Mouse (Mus musculus): Measurements from ENCODE around the gene Pip4k2b. TPM values are rescaled to one million over a fixed set of nuclear protein-coding genes. Genes with fewer than 3 reads are reported as not detected.

Pip4k2b gene
- polyA plus RNA-seq, 1 experiment from 2014 or later: 2.3 TPM

DNA sequence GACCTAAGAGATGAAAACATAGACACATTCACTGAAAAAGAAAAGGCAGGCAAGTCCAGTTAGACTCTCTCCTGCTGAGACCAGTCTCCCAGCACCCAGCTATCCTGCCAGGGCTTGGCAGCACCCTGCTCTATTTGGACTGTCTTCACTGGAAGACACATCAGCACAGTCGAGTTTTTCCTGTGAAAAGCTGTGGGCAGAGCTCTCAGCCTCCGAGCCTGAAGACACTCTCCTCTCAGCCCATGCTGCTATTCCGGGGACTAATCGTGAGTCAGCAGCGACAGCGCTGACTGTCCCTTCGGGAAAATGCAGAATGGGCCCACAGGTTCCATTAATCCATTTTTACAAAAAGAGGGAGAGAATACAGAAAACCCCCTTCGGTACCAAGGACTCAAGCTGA lies 8.8 kb upstream of the Pip4k2b start:
- Histone ChIP-seq H3K36me3 (ENCODE audit: insufficient read depth) (peaks cover 85% of the 10 kb centered on the region), H3K4me2 (no peak overlapping the region), H3K4me1 (ENCODE audit: insufficient read depth) (no peaks in the 10 kb centered on the region), H3K27ac (ENCODE audit: low read depth) (no peak overlapping the region), H3K27me3 (ENCODE audit: insufficient read depth, low read length) (no peaks in the 10 kb centered on the region), H3K9me3 (ENCODE audit: low read depth, low read length) (no peaks in the 10 kb centered on the region), H3K4me3 (ENCODE audit: low read depth, low read length) (no peak overlapping the region), H3K9ac (no peak overlapping the region)
- 88% methylated on average over 8 of the region's 8 CpGs for WGBS
- DNase-seq (no peak), ATAC-seq (ENCODE audit: insufficient read depth) (no peak)
- TF ChIP-seq CTCF (IDR thresholded peaks at IDR 0.05; ENCODE audit: low read depth): no peak

DNA sequence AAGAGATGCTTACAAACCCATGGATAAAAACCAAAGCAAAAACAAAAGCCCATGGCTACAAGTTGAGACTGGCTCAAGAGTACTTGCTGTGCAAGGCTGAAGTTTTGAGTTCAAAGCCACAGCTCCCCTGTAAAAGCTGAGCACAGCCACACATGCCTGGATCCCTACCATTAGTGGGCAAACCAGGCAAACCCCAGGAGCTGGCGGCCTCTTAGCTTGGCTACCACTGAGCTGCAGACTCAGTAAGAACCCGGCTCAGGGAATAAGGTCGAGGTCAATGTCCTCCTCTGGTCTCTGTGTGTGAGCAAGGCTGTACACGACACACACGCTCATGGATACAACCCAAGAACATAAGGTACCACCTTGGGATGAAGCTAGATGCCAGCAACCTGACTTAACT lies 4.0 kb upstream of the Pip4k2b start:
- DNase-seq (no peak), ATAC-seq (ENCODE audit: insufficient read depth) (no peak)
- no peak for TF ChIP-seq CTCF (IDR thresholded peaks at IDR 0.05; ENCODE audit: low read depth)
- no peak overlapping the region for H3K9ac ChIP-seq
- H3K9me3 ChIP-seq (ENCODE audit: low read depth, low read length): no peaks in the 10 kb centered on the region
- peaks cover 72% of the 10 kb centered on the region for H3K36me3 ChIP-seq (ENCODE audit: insufficient read depth)
- no peak overlapping the region for H3K4me2 ChIP-seq
- 86% methylated on average over 5 of the region's 5 CpGs for WGBS
- H3K4me3 ChIP-seq (ENCODE audit: low read depth, low read length): no peak overlapping the region
- no peak overlapping the region for H3K27ac ChIP-seq (ENCODE audit: low read depth)
- H3K27me3 ChIP-seq (ENCODE audit: insufficient read depth, low read length): no peaks in the 10 kb centered on the region
- H3K4me1 ChIP-seq (ENCODE audit: insufficient read depth): no peaks in the 10 kb centered on the region

DNA sequence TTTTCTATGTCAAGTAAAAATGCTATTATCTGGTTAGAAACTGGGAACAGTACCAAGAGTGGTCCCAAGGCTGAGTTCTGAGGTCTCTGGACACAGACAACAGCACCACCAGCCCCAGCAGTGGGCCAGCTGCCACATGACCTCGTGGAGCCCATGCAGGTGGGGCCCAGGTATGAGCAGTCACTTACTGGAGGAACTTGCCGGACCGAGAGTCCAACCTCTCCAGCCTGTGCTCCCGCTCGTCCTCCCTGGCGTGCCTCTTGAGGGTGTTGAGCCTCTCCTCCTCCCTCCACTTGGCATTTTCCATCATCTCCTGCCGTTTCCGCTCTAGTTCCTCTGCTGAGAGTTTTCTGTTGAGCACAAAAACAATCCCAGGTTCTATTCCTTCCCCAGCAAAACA lies 3.3 kb upstream of the Pip4k2b start:
- Histone ChIP-seq H3K4me3 (ENCODE audit: low read depth, low read length) (no peak overlapping the region), H3K4me1 (ENCODE audit: insufficient read depth) (peaks cover 6% of the 10 kb centered on the region; the same call in 1 of the 2 replicates), H3K27me3 (ENCODE audit: insufficient read depth, low read length) (no peaks in the 10 kb centered on the region), H3K4me2 (no peak overlapping the region), H3K27ac (ENCODE audit: low read depth) (no peak overlapping the region), H3K9me3 (ENCODE audit: low read depth, low read length) (no peaks in the 10 kb centered on the region), H3K9ac (no peak overlapping the region), H3K36me3 (ENCODE audit: insufficient read depth) (peaks cover 64% of the 10 kb centered on the region)
- DNase-seq (no peak), ATAC-seq (ENCODE audit: insufficient read depth) (no peak)
- 84% methylated on average over 8 of the region's 8 CpGs for WGBS
- TF ChIP-seq CTCF (IDR thresholded peaks at IDR 0.05; ENCODE audit: low read depth): no peak

DNA sequence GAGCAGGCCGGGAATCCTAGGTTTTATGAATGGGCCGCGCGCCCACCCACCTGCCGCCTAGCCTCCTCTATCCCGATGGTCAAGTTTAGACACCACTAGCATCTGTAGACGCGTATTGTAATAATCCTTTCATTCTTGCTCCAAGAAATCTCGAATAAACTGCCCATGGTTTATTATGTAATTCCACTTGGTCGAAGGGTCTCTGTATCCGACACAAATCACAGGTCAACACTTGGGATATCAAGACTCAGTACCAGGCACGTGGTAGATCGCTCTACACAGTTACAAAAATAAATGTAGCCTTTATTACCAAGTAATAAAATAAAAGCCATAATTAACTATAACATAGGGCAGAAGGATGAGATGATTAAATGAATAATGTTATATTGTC lies 822 bp upstream of the Pip4k2b start:
- 0 out of 2 replicates have a peak, but pooled peaks have one; percentile 3 for ATAC-seq (ENCODE audit: insufficient read depth)
- peak overlapping the region; percentile 87 for H3K4me2 ChIP-seq
- no peak for DNase-seq
- no peak overlapping the region for H3K27ac ChIP-seq (ENCODE audit: low read depth)
- H3K4me3 ChIP-seq (ENCODE audit: low read depth, low read length): peak overlapping the region; percentile 81
- peaks cover 47% of the 10 kb centered on the region for H3K36me3 ChIP-seq (ENCODE audit: insufficient read depth)
- peaks cover 10% of the 10 kb centered on the region; the same call in 1 of the 2 replicates for H3K4me1 ChIP-seq (ENCODE audit: insufficient read depth)
- TF ChIP-seq CTCF (IDR thresholded peaks at IDR 0.05; ENCODE audit: low read depth): no peak
- peak overlapping the region; percentile 81; the same call in 1 of the 2 replicates for H3K9ac ChIP-seq
- H3K27me3 ChIP-seq (ENCODE audit: insufficient read depth, low read length): no peaks in the 10 kb centered on the region
- no peaks in the 10 kb centered on the region for H3K9me3 ChIP-seq (ENCODE audit: low read depth, low read length)
- 10% methylated on average over 13 of the region's 13 CpGs for WGBS

DNA sequence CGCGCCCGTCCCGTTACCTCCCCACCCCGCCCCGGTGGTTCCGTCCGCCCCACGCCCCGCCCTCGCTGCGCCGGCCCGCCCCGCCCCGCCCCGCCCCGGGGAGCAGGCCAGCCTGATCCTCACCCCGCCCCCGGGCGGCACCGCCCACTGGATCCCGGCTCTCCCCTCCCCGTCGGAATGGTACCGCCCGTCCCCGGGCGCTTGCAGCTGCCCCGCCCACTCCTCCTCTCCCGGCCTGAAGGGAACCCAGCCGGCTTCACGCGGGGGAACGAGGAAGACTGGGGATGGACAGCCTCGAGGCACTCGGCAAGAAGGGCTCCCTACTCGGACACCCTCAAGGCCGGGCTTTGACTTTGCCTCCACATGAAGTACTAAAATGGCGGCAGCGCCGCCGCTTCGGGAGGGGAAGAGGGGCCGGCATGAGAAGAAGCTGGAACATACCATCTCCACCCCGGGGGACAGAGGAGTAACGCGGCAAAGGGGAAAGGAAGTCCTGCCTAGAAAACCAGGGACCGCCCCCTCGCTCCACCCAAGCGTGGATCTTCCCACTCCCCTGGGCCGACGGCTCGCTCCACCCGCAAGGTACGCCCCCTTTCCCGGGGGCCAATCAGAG lies 320 bp upstream of the Pip4k2b start:
- no peak for TF ChIP-seq CTCF (IDR thresholded peaks at IDR 0.05; ENCODE audit: low read depth)
- under 1% methylated on average over 53 of the region's 57 CpGs for WGBS
- no peaks in the 10 kb centered on the region for H3K9me3 ChIP-seq (ENCODE audit: low read depth, low read length)
- H3K36me3 ChIP-seq (ENCODE audit: insufficient read depth): peaks cover 42% of the 10 kb centered on the region
- peak overlapping the region; percentile 89; the same call in 1 of the 2 replicates for H3K27ac ChIP-seq (ENCODE audit: low read depth)
- H3K4me2 ChIP-seq: peak overlapping the region; percentile 87
- H3K9ac ChIP-seq: peak overlapping the region; percentile 81
- H3K27me3 ChIP-seq (ENCODE audit: insufficient read depth, low read length): no peaks in the 10 kb centered on the region
- ATAC-seq (ENCODE audit: insufficient read depth) (peak; percentile 96), DNase-seq (peak; percentile 99)
- H3K4me3 ChIP-seq (ENCODE audit: low read depth, low read length): peak overlapping the region; percentile 81
- H3K4me1 ChIP-seq (ENCODE audit: insufficient read depth): peaks cover 10% of the 10 kb centered on the region; the same call in 1 of the 2 replicates

DNA sequence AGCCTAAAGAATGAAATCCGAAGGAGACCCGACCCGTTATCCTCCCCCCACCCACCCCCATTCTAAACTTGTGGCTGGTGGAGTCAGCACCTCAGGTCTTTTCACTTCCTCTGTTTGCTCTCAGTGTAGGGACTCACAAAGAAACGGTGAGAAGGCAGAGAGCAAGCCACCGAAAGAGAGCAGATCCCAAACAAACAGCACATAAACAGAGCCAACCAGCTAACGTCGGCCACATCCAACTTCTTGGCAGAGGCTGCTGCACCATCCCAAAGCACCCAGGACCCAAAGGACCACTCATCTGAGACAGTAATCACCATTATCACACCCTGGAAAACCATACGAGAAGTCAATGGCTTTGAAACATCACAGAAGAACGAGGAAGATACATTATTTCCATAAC lies 1.1 kb downstream of the Pip4k2b start:
- Histone ChIP-seq H3K4me1 (ENCODE audit: insufficient read depth) (peaks cover 10% of the 10 kb centered on the region; the same call in 1 of the 2 replicates), H3K4me3 (ENCODE audit: low read depth, low read length) (peak overlapping the region; percentile 81), H3K9me3 (ENCODE audit: low read depth, low read length) (no peaks in the 10 kb centered on the region), H3K27me3 (ENCODE audit: insufficient read depth, low read length) (no peaks in the 10 kb centered on the region), H3K36me3 (ENCODE audit: insufficient read depth) (peaks cover 29% of the 10 kb centered on the region), H3K9ac (peak overlapping the region; percentile 81), H3K4me2 (peak overlapping the region; percentile 87), H3K27ac (ENCODE audit: low read depth) (peak overlapping the region; percentile 79; the same call in 1 of the 2 replicates)
- TF ChIP-seq CTCF (IDR thresholded peaks at IDR 0.05; ENCODE audit: low read depth): no peak
- DNase-seq (no peak), ATAC-seq (ENCODE audit: insufficient read depth) (no peak)
- WGBS: 19% methylated on average over 9 of the region's 9 CpGs

DNA sequence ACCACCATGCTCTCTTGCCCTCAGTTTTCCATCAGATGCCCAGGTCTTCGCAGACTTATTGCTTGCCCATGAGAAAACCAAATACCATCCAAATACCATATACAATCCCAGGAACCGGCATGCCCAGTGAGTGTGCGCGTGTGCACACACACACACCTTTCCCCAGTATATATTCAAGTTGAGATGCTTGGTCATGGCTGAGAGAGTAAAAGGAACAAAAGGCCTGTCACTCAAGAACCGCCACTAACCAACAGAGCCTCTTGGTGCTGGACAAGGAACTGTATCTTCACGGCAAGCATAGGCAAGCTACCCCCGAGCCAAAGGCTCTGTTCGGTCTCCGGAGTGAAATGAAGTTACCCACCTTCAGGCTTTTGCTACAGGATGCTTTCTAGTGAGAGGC lies 1.9 kb downstream of the Pip4k2b start:
- H3K4me1 ChIP-seq (ENCODE audit: insufficient read depth): peaks cover 10% of the 10 kb centered on the region; the same call in 1 of the 2 replicates
- no peaks in the 10 kb centered on the region for H3K27me3 ChIP-seq (ENCODE audit: insufficient read depth, low read length)
- WGBS: 79% methylated on average over 9 of the region's 9 CpGs
- H3K4me3 ChIP-seq (ENCODE audit: low read depth, low read length): 0 out of 2 replicates have a peak overlapping the region, but pooled peaks have one; percentile 81
- peak overlapping the region; percentile 8 for H3K9ac ChIP-seq
- no peak for DNase-seq
- peak overlapping the region; percentile 87 for H3K4me2 ChIP-seq
- no peak for TF ChIP-seq CTCF (IDR thresholded peaks at IDR 0.05; ENCODE audit: low read depth)
- H3K27ac ChIP-seq (ENCODE audit: low read depth): no peak overlapping the region
- H3K9me3 ChIP-seq (ENCODE audit: low read depth, low read length): no peaks in the 10 kb centered on the region
- peaks cover 21% of the 10 kb centered on the region for H3K36me3 ChIP-seq (ENCODE audit: insufficient read depth)
- no peak for ATAC-seq (ENCODE audit: insufficient read depth)
